In genomic region chr2:90533944-90534343, GRCm38 (mm10) we compare ENCODE assay signal across 22 mouse cellular contexts. TPM values are rescaled to one million over a fixed set of nuclear protein-coding genes. Genes with fewer than 3 reads are reported as not detected.
DNase-seq lines count a peak whose midpoint lies in the region; ATAC-seq and TF ChIP-seq lines count a peak whose summit lies in the region.
"Had no signal": no experiment of that assay in that cellular context is flagged by ENCODE, and none has a peak within 500 bp of the region (broad histone marks: within the 10 kb centered on the region; RNA-seq: fewer than 3 reads in every experiment).

No protein-coding gene starts in this region.

- no peaks in the 10 kb centered on the region for H3K9me3 ChIP-seq in lung, embryonic 14.5 days (ENCODE audit: low read depth, low read length)
- no peaks in the 10 kb centered on the region for H3K9me3 ChIP-seq in E14TG2a.4 (ENCODE audit: low read length)
- H3K9me3 ChIP-seq: embryonic facial prominence, embryonic 15.5 days; forebrain, embryonic 15.5 days; G1E; hindbrain, embryonic 15.5 days; intestine, embryonic 15.5 days; kidney, embryonic 15.5 days had no signal

- H3K9ac ChIP-seq in lung, embryonic 14.5 days = no peak overlapping the region
- H3K9ac ChIP-seq: embryonic facial prominence, embryonic 15.5 days; forebrain, embryonic 15.5 days; hindbrain, embryonic 15.5 days; intestine, embryonic 15.5 days; kidney, embryonic 15.5 days had no signal

- H3K4me3 ChIP-seq in lung, embryonic 14.5 days (ENCODE audit: low read depth, low read length) = no peak overlapping the region
- peak overlapping the region; percentile 55 for H3K4me3 ChIP-seq in E14TG2a.4 (replicated peaks; ENCODE audit: low read length)
- H3K4me3 ChIP-seq: embryonic facial prominence, embryonic 15.5 days; forebrain, embryonic 15.5 days; hindbrain, embryonic 15.5 days; intestine, embryonic 15.5 days; kidney, embryonic 15.5 days had no signal

- peak overlapping the region; percentile 5; the same call in 1 of the 2 replicates for H3K27ac ChIP-seq in lung, embryonic 14.5 days (ENCODE audit: low read depth)
- H3K27ac ChIP-seq: embryonic facial prominence, embryonic 15.5 days; forebrain, embryonic 15.5 days; hindbrain, embryonic 15.5 days; intestine, embryonic 15.5 days; kidney, embryonic 15.5 days; stomach, postnatal 0 days had no signal

- H3K4me2 ChIP-seq in lung, embryonic 14.5 days = no peak overlapping the region
- H3K4me2 ChIP-seq: embryonic facial prominence, embryonic 15.5 days; forebrain, embryonic 15.5 days; heart, embryonic 11.5 days; hindbrain, embryonic 15.5 days; intestine, embryonic 15.5 days; kidney, embryonic 15.5 days had no signal

- no peak for DNase-seq in lung, embryonic 14.5 days
- DNase-seq in lung, postnatal 14 days = no peak
- peak; percentile 57 to 61 for DNase-seq in B cell, adult 2 months
- peak; percentile 47 for DNase-seq in ZHBTc4 (ENCODE audit: low read depth, low spot score)
- no peak for DNase-seq in heart, adult 18-20 months
- no peak for DNase-seq in adrenal gland, adult (ENCODE audit: inconsistent age in 2 of 2, low spot score in 1 of 2)
- DNase-seq: adrenal gland, postnatal 25 days; cerebellum, adult 9-11 months; kidney, postnatal 36 days; layer of hippocampus, adult 9-11 months; lung, postnatal 36 days; right cerebral cortex, postnatal 4 days; thymus, adult 2 months had no signal

- H3K4me1 ChIP-seq in lung, embryonic 14.5 days (ENCODE audit: insufficient read depth) = peaks cover 6% of the 10 kb centered on the region; the same call in 1 of the 2 replicates
- H3K4me1 ChIP-seq in E14TG2a.4 (replicated peaks; ENCODE audit: low read depth, low read length) = peaks cover 30% of the 10 kb centered on the region

- H3K36me3 ChIP-seq in lung, embryonic 14.5 days (ENCODE audit: insufficient read depth) = no peaks in the 10 kb centered on the region
- H3K36me3 ChIP-seq in E14TG2a.4 (ENCODE audit: insufficient read depth, low read length) = no peaks in the 10 kb centered on the region
- H3K36me3 ChIP-seq: embryonic facial prominence, embryonic 15.5 days; forebrain, embryonic 15.5 days; G1E; hindbrain, embryonic 15.5 days; intestine, embryonic 15.5 days; kidney, embryonic 15.5 days had no signal

- TF ChIP-seq CTCF in lung, embryonic 14.5 days (IDR thresholded peaks at IDR 0.05; ENCODE audit: low read depth) = 0 out of 2 replicates have a peak, but pooled peaks have one; percentile 21
- TF ChIP-seq CTCF in E14TG2a.4 (conservative IDR thresholded peaks at IDR 0.05; ENCODE audit: low read length) = peak; percentile 40

- 89% methylated on average over 7 of the region's 7 CpGs for WGBS in lung, embryonic 14.5 days

- no peak for ATAC-seq in lung, embryonic 14.5 days (ENCODE audit: insufficient read depth)
- ATAC-seq: forebrain, embryonic 15.5 days; intestine, embryonic 15.5 days had no signal

- H3K27me3 ChIP-seq in lung, embryonic 14.5 days (ENCODE audit: insufficient read depth, low read length) = no peaks in the 10 kb centered on the region
- no peaks in the 10 kb centered on the region for H3K27me3 ChIP-seq in E14TG2a.4 (ENCODE audit: insufficient read depth, low read length)
- H3K27me3 ChIP-seq: embryonic facial prominence, embryonic 15.5 days; forebrain, embryonic 15.5 days; hindbrain, embryonic 15.5 days; intestine, embryonic 15.5 days; kidney, embryonic 15.5 days had no signal

RNA-seq across cellular contexts. Expression of gene Ptprj, which starts 46.5 kb away (rescaled TPM):
- polyA plus RNA-seq in lung, embryonic 14.5 days (2014; fragmentation: Nextera tagmentation; extraction: Ambion mirVana) = 4.9 and 5.4 TPM in 2 replicates
- 1 to 10 TPM; 6.5 to 8.8 TPM for total RNA-seq in heart, adult 18-20 months (2021)

Comparison
In these comparisons a context has a peak if more than half of its experiments do, and no peak if none do; other contexts are left out.
1. DNase-seq: peak in B cell, adult 2 months (2 of 2) and ZHBTc4 (single experiment); none in lung, embryonic 14.5 days (single experiment), lung, postnatal 14 days (single experiment), heart, adult 18-20 months (0 of 2) and adrenal gland, adult (0 of 2).